Mouse (Mus musculus): ENCODE data around the gene Golm1. TPM values are rescaled to one million over a fixed set of nuclear protein-coding genes. Genes with fewer than 3 reads are reported as not detected.

Gene Golm1
- polyA plus RNA-seq, 1 experiment from 2014 or later, result 54.3 TPM

DNA sequence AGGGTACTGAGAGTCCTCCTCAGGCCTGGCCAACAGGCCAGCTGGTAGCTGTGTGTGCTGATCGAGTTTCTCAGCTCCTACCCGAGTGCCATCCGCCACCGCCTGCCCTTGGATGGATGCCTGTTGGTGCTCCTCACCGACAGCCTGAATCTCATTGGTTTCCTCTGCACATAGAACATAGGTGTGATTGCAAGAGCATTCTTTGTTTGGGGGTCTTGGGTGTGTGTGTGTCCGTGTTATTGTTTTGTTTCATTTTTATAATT lies 35.5 kb downstream of the Golm1 start:
- Histone ChIP-seq H3K36me3 (ENCODE audit: control insufficient read depth, insufficient read depth, low read length) (peaks cover 6% of the 10 kb centered on the region), H3K4me2 (replicated peaks; ENCODE audit: low read depth) (no peak overlapping the region), H3K9me3 (ENCODE audit: control insufficient read depth, low read length) (no peaks in the 10 kb centered on the region), H3K27me3 (ENCODE audit: control insufficient read depth, insufficient read depth, low read length) (no peaks in the 10 kb centered on the region), H3K4me3 (ENCODE audit: low read depth, low read length) (no peak overlapping the region), H3K9ac (ENCODE audit: low read length) (no peak overlapping the region), H3K27ac (replicated peaks) (no peak overlapping the region), H3K4me1 (replicated peaks; ENCODE audit: control insufficient read depth, insufficient read depth) (no peaks in the 10 kb centered on the region)
- 80% methylated on average over 6 of the region's 6 CpGs for WGBS
- TF ChIP-seq EP300 (optimal IDR thresholded peaks at IDR 0.05) (no peak), CTCF (IDR thresholded peaks at IDR 0.05; ENCODE audit: low read depth) (no peak)
- DNase-seq (ENCODE audit: low spot score) (no peak), ATAC-seq (ENCODE audit: low FRiP score, low TSS enrichment) (no peak)

DNA sequence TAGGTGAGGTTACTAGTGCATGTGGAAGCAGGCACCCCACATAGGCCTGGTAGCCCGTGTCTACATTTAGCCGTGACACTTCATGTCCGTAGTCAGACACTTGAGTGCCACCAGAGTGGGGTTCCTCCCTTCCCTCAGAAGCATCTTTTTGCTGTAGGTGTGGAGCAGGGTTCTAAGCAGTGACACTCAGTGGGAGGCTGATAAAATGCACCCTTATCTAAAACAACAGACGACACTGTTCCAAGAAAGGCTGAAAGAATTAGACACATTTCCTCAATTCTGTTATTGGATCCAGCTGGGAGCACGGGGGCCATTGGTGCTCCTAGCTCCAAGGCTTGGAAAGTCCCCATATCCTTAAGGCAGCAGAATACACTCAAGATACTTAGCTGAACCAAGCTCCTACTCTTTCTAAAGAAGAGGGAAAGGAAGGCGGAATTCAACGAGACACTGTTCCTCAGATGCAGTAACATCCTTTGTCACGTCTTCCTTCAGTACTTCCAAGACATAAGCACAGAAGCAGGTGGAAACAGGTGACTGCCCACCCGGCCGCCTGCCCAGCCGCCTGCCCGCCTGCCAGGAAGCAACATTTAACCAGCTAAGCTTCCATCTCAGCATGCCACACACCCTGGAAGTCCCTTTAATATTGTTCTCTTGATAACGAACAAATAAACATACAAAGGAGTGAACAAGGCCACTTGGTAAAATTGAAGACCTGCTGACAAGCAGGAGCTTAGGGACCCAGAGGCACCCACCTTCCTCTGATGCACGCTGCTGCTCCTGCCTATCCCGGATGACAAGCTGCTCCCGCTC lies 36.0 kb downstream of the Golm1 start:
- ATAC-seq (ENCODE audit: low FRiP score, low TSS enrichment) (no peak), DNase-seq (ENCODE audit: low spot score) (peak; percentile 5)
- no peak overlapping the region for H3K4me2 ChIP-seq (replicated peaks; ENCODE audit: low read depth)
- 83% methylated on average over 16 of the region's 16 CpGs for WGBS
- H3K27ac ChIP-seq (replicated peaks), result no peak overlapping the region
- TF ChIP-seq EP300 (optimal IDR thresholded peaks at IDR 0.05), result no peak
- no peak for TF ChIP-seq CTCF (IDR thresholded peaks at IDR 0.05; ENCODE audit: low read depth)
- peaks cover 6% of the 10 kb centered on the region for H3K36me3 ChIP-seq (ENCODE audit: control insufficient read depth, insufficient read depth, low read length)
- no peaks in the 10 kb centered on the region for H3K9me3 ChIP-seq (ENCODE audit: control insufficient read depth, low read length)
- no peaks in the 10 kb centered on the region for H3K4me1 ChIP-seq (replicated peaks; ENCODE audit: control insufficient read depth, insufficient read depth)
- H3K27me3 ChIP-seq (ENCODE audit: control insufficient read depth, insufficient read depth, low read length), result no peaks in the 10 kb centered on the region
- no peak overlapping the region for H3K9ac ChIP-seq (ENCODE audit: low read length)
- H3K4me3 ChIP-seq (ENCODE audit: low read depth, low read length), result no peak overlapping the region

DNA sequence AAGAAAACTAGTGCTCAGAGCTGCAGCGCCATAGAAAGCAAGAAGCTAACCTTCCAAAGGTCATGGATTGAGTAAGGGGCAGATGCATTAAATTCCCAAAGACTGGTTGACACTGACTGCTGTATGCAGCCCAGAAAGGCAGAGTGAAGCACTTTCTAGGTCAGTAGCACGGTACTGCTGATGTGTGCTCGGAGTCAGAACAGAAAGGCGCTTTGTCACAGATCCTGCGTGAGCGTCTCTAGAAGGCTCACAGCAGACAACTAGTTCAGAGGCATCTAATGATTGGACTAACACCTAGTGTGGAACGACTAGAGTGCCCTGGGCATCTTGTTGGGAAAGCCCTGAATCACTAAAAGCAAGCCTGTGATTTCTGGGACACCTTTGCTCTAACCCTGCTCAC lies 37.8 kb downstream of the Golm1 start:
- no peaks in the 10 kb centered on the region for H3K4me1 ChIP-seq (replicated peaks; ENCODE audit: control insufficient read depth, insufficient read depth)
- H3K9me3 ChIP-seq (ENCODE audit: control insufficient read depth, low read length), result no peaks in the 10 kb centered on the region
- H3K4me2 ChIP-seq (replicated peaks; ENCODE audit: low read depth), result no peak overlapping the region
- no peak overlapping the region for H3K27ac ChIP-seq (replicated peaks)
- DNase-seq (ENCODE audit: low spot score) (no peak), ATAC-seq (ENCODE audit: low FRiP score, low TSS enrichment) (no peak)
- no peak overlapping the region for H3K4me3 ChIP-seq (ENCODE audit: low read depth, low read length)
- no peak overlapping the region for H3K9ac ChIP-seq (ENCODE audit: low read length)
- WGBS, result 94% methylated on average over 7 of the region's 7 CpGs
- H3K27me3 ChIP-seq (ENCODE audit: control insufficient read depth, insufficient read depth, low read length), result no peaks in the 10 kb centered on the region
- peaks cover 19% of the 10 kb centered on the region for H3K36me3 ChIP-seq (ENCODE audit: control insufficient read depth, insufficient read depth, low read length)
- no peak for TF ChIP-seq CTCF (IDR thresholded peaks at IDR 0.05; ENCODE audit: low read depth)
- no peak for TF ChIP-seq EP300 (optimal IDR thresholded peaks at IDR 0.05)

DNA sequence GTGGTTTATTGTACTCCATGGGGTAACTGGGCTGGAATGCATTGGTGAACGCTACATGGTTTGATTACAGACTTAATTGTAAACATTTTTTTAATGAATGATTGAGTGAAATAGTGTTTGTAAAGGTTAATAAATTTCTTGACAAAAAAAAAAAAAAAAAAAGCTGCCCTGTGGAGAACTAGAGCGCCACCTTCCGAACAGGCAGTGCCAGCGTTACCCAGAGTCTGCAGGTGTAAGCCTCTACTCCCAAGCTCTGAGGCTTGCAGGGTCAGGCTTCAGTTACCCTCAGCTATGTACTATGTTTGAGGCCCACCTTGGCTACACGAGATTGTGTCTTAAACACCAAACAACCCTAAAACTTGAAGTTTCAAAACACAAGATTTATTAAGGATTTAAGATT lies 41.0 kb downstream of the Golm1 start:
- 64% methylated on average over 5 of the region's 5 CpGs for WGBS
- DNase-seq (ENCODE audit: low spot score) (no peak), ATAC-seq (ENCODE audit: low FRiP score, low TSS enrichment) (no peak)
- peaks cover 30% of the 10 kb centered on the region for H3K36me3 ChIP-seq (ENCODE audit: control insufficient read depth, insufficient read depth, low read length)
- H3K27ac ChIP-seq (replicated peaks), result no peak overlapping the region
- TF ChIP-seq CTCF (IDR thresholded peaks at IDR 0.05; ENCODE audit: low read depth) (peak; percentile 47), EP300 (optimal IDR thresholded peaks at IDR 0.05) (no peak)
- H3K4me3 ChIP-seq (ENCODE audit: low read depth, low read length), result no peak overlapping the region
- no peak overlapping the region for H3K4me2 ChIP-seq (replicated peaks; ENCODE audit: low read depth)
- no peaks in the 10 kb centered on the region for H3K4me1 ChIP-seq (replicated peaks; ENCODE audit: control insufficient read depth, insufficient read depth)
- H3K9me3 ChIP-seq (ENCODE audit: control insufficient read depth, low read length), result no peaks in the 10 kb centered on the region
- no peak overlapping the region for H3K9ac ChIP-seq (ENCODE audit: low read length)
- H3K27me3 ChIP-seq (ENCODE audit: control insufficient read depth, insufficient read depth, low read length), result no peaks in the 10 kb centered on the region

DNA sequence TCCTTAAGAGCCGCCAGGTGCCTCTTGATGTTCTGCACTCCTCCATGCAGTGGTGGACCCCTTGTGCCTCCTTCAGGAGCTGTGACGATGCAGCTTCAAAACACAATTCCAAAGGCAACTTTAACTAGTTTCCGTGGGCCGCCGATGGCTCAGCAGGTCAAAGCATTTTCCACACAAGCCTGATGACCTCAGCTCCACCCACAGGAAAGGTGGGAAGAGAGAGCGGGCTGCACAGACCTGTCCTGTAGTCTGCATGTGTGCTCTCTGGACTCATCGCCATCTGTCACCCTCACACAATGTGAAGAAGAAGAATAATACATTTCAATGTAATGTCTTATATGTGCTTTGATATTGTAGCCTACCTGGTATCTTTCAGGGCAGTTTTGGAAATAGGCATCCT lies 48.9 kb downstream of the Golm1 start:
- Histone ChIP-seq H3K36me3 (ENCODE audit: control insufficient read depth, insufficient read depth, low read length) (peaks cover 21% of the 10 kb centered on the region), H3K27me3 (ENCODE audit: control insufficient read depth, insufficient read depth, low read length) (no peaks in the 10 kb centered on the region), H3K27ac (replicated peaks) (no peak overlapping the region), H3K4me2 (replicated peaks; ENCODE audit: low read depth) (no peak overlapping the region), H3K9me3 (ENCODE audit: control insufficient read depth, low read length) (no peaks in the 10 kb centered on the region), H3K4me3 (ENCODE audit: low read depth, low read length) (no peak overlapping the region), H3K4me1 (replicated peaks; ENCODE audit: control insufficient read depth, insufficient read depth) (no peaks in the 10 kb centered on the region), H3K9ac (ENCODE audit: low read length) (no peak overlapping the region)
- DNase-seq (ENCODE audit: low spot score) (no peak), ATAC-seq (ENCODE audit: low FRiP score, low TSS enrichment) (no peak)
- WGBS, result 88% methylated on average over 7 of the region's 7 CpGs
- TF ChIP-seq CTCF (IDR thresholded peaks at IDR 0.05; ENCODE audit: low read depth), result no peak
- no peak for TF ChIP-seq EP300 (optimal IDR thresholded peaks at IDR 0.05)

DNA sequence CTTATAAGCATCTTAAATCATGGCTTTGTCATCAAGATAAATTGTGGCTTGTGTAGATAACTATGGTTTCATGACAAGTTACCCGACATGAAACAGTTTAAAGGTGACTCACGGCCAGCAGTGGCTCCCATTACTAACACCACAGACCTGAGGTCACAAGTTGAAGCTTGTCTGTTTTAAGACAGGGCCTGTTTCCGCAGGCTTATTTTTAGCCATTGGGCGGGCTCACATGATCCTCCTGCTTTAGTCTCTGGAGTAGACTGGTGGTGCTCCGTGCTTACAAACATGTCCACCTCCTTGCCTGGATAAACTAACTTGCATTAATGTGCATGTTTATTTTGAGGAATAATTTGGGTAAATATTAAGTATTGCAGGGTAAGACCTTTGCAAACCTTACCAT lies 50.7 kb downstream of the Golm1 start:
- Histone ChIP-seq H3K27ac (replicated peaks) (no peak overlapping the region), H3K36me3 (ENCODE audit: control insufficient read depth, insufficient read depth, low read length) (peaks cover 23% of the 10 kb centered on the region), H3K4me1 (replicated peaks; ENCODE audit: control insufficient read depth, insufficient read depth) (no peaks in the 10 kb centered on the region), H3K9me3 (ENCODE audit: control insufficient read depth, low read length) (no peaks in the 10 kb centered on the region), H3K4me3 (ENCODE audit: low read depth, low read length) (no peak overlapping the region), H3K27me3 (ENCODE audit: control insufficient read depth, insufficient read depth, low read length) (no peaks in the 10 kb centered on the region), H3K4me2 (replicated peaks; ENCODE audit: low read depth) (no peak overlapping the region), H3K9ac (ENCODE audit: low read length) (no peak overlapping the region)
- WGBS, result 50% methylated on average over 5 of the region's 5 CpGs
- no peak for DNase-seq (ENCODE audit: low spot score)
- TF ChIP-seq EP300 (optimal IDR thresholded peaks at IDR 0.05) (no peak), CTCF (IDR thresholded peaks at IDR 0.05; ENCODE audit: low read depth) (no peak)
- peak; percentile 32; the same call in 1 of the 2 replicates for ATAC-seq (ENCODE audit: low FRiP score, low TSS enrichment)
